Mouse (Mus musculus): ENCODE data around the gene Sash1.

DNA sequence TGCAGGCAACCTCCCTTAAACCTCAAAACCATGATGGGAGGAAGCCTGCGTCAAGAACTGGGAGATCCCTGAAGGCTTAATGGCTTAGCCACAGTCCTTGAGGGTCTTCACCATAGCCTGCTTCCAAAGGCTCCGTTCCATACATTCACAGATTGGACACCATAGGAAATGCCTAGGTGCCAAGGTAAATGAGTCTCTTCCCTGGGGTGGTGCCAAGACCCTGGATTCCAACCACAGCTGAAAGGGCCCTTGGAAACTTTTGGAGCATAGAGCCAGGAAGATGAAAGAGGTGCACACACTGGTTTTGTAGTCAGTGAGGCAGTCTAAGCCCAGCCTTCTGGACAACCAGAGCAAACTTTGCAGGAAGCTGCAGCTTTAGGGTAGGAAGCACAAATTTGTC is 193.3 kb downstream of the Sash1 start:
- TF ChIP-seq FLI1 (IDR thresholded peaks at IDR 0.05; ENCODE audit: low read length), result no peak
- no peak for TF ChIP-seq GATA1 (IDR thresholded peaks at IDR 0.05; ENCODE audit: borderline replicate concordance, low read length)
